Mouse (Mus musculus) cerebellum, postnatal 4 days (tissue): ENCODE results near the gene Hyal3.

Experiments used
- DNase-seq, 2 experiments: peaks; one replicate each; pipeline ENCODE4 v3.0.0; 2022; ENCODE audit warnings: low spot score in 2 of 2, mixed read lengths in 1 of 2

Gene Hyal3

GRCm38 (mm10) chr9:107617461-107617860 is 36.8 kb downstream of the Hyal3 start:
- no peak for DNase-seq

GRCm38 (mm10) chr9:107618098-107618497 is 37.5 kb downstream of the Hyal3 start:
- DNase-seq: no peak

GRCm38 (mm10) chr9:107618778-107619545 is 38.3 kb downstream of the Hyal3 start:
- no peak for DNase-seq

- DNase-seq: no peak
Measured at GRCm38 (mm10) chr9:107619546-107619879, 38.9 kb downstream of the Hyal3 start.

- DNase-seq: no peak
Measured at GRCm38 (mm10) chr9:107620954-107621353, 40.3 kb downstream of the Hyal3 start.

GRCm38 (mm10) chr9:107624539-107624938 is 43.9 kb downstream of the Hyal3 start:
- no peak for DNase-seq

GRCm38 (mm10) chr9:107624951-107625350 is 44.3 kb downstream of the Hyal3 start:
- DNase-seq: no peak

GRCm38 (mm10) chr9:107625351-107626128 is 44.9 kb downstream of the Hyal3 start:
- DNase-seq: no peak

- no peak for DNase-seq
Measured at GRCm38 (mm10) chr9:107626158-107626843, 45.7 kb downstream of the Hyal3 start.

GRCm38 (mm10) chr9:107626844-107627277 is 46.2 kb downstream of the Hyal3 start:
- DNase-seq: peak; percentile 78 to 90

- no peak for DNase-seq
Measured at GRCm38 (mm10) chr9:107627387-107628255, 47.0 kb downstream of the Hyal3 start.

- DNase-seq: no peak
Measured at GRCm38 (mm10) chr9:107628721-107629410, 48.2 kb downstream of the Hyal3 start.

GRCm38 (mm10) chr9:107629411-107629730 is 48.8 kb downstream of the Hyal3 start:
- no peak for DNase-seq

- no peak for DNase-seq
Measured at GRCm38 (mm10) chr9:107629901-107630425, 49.3 kb downstream of the Hyal3 start.

GRCm38 (mm10) chr9:107630576-107630975 is 50.0 kb downstream of the Hyal3 start:
- peak in 1 of 2 experiments; percentile 64 for DNase-seq

GRCm38 (mm10) chr9:107631311-107631826 is 50.8 kb downstream of the Hyal3 start:
- no peak for DNase-seq

GRCm38 (mm10) chr9:107631861-107632260 is 51.2 kb downstream of the Hyal3 start:
- DNase-seq: no peak

- DNase-seq: peak in 1 of 2 experiments; percentile 50
Measured at GRCm38 (mm10) chr9:107632478-107632877, 51.9 kb downstream of the Hyal3 start.

GRCm38 (mm10) chr9:107633091-107633660 is 52.6 kb downstream of the Hyal3 start:
- peak; percentile 51 to 59 for DNase-seq
